Mouse (Mus musculus): Measurements from ENCODE around the gene Prkcb. TPM values are rescaled to one million over a fixed set of nuclear protein-coding genes. Genes with fewer than 3 reads are reported as not detected.
A peak's percentile ranks its signal among the peaks of the same experiment; 100 is the strongest.

Gene Prkcb
- polyA plus RNA-seq, 1 experiment from 2014 or later: 3.7 TPM

- Histone ChIP-seq H3K27me3 (ENCODE audit: low read depth, poor library complexity, severe bottlenecking) (no peaks in the 10 kb centered on the region), H3K4me1 (no peaks in the 10 kb centered on the region), H3K9me3 (replicated peaks) (no peaks in the 10 kb centered on the region), H3K4me3 (no peak overlapping the region), H3K36me3 (no peaks in the 10 kb centered on the region), H3K27ac (no peak overlapping the region)
- DNase-seq (ENCODE audit: low spot score): no peak
- WGBS: 87% methylated on average over 10 of the region's 10 CpGs
Measured at GRCm38 (mm10) chr7:122649306-122649705, 360.8 kb downstream of the Prkcb start.

DNA sequence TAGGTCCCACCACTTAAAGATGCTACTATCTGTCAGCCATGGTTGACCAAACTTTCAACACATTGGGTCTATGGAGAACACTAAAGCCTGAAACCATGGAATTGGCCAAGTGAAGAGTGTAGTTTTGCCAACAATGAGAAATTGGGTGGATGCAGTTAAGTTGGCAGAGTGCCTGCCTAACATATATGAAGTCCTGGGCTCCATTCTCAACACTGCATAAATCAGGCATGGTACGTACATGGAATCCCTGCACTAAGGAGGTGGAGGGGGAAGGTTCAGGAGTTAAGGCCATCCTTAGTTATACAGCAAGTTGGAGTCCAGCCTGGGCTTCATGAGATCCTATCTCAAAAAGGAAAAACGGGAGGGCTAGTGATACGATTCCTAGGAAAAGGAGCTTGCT lies 364.0 kb downstream of the Prkcb start:
- H3K27me3 ChIP-seq (ENCODE audit: low read depth, poor library complexity, severe bottlenecking): no peaks in the 10 kb centered on the region
- 83% methylated on average over 3 of the region's 3 CpGs for WGBS

GRCm38 (mm10) chr7:122656671-122657070 lies 368.1 kb downstream of the Prkcb start:
- no peaks in the 10 kb centered on the region for H3K9me3 ChIP-seq (replicated peaks)
- 91% methylated on average over 3 of the region's 3 CpGs for WGBS
- H3K27me3 ChIP-seq (ENCODE audit: low read depth, poor library complexity, severe bottlenecking): no peaks in the 10 kb centered on the region
- H3K36me3 ChIP-seq: no peaks in the 10 kb centered on the region
- no peak overlapping the region for H3K27ac ChIP-seq
- H3K4me3 ChIP-seq: no peak overlapping the region
- no peaks in the 10 kb centered on the region for H3K4me1 ChIP-seq
- no peak for DNase-seq (ENCODE audit: low spot score)

More for the DNA sequence above, 364.0 kb downstream of the Prkcb start:
- H3K9me3 ChIP-seq (replicated peaks): no peaks in the 10 kb centered on the region
- H3K27ac ChIP-seq: no peak overlapping the region
- H3K36me3 ChIP-seq: no peaks in the 10 kb centered on the region
- H3K4me3 ChIP-seq: no peak overlapping the region
- no peaks in the 10 kb centered on the region for H3K4me1 ChIP-seq
- no peak for DNase-seq (ENCODE audit: low spot score)

- whole genome bisulfite sequencing: 95% methylated on average over 5 of the region's 5 CpGs
- no peaks in the 10 kb centered on the region for H3K27me3 ChIP-seq (ENCODE audit: low read depth, poor library complexity, severe bottlenecking)
- no peak overlapping the region for H3K27ac ChIP-seq
- DNase-seq (ENCODE audit: low spot score): no peak
- no peaks in the 10 kb centered on the region for H3K4me1 ChIP-seq
- no peaks in the 10 kb centered on the region for H3K9me3 ChIP-seq (replicated peaks)
- H3K4me3 ChIP-seq: no peak overlapping the region
- H3K36me3 ChIP-seq: no peaks in the 10 kb centered on the region
Measured at GRCm38 (mm10) chr7:122657423-122658126, 369.0 kb downstream of the Prkcb start.

DNA sequence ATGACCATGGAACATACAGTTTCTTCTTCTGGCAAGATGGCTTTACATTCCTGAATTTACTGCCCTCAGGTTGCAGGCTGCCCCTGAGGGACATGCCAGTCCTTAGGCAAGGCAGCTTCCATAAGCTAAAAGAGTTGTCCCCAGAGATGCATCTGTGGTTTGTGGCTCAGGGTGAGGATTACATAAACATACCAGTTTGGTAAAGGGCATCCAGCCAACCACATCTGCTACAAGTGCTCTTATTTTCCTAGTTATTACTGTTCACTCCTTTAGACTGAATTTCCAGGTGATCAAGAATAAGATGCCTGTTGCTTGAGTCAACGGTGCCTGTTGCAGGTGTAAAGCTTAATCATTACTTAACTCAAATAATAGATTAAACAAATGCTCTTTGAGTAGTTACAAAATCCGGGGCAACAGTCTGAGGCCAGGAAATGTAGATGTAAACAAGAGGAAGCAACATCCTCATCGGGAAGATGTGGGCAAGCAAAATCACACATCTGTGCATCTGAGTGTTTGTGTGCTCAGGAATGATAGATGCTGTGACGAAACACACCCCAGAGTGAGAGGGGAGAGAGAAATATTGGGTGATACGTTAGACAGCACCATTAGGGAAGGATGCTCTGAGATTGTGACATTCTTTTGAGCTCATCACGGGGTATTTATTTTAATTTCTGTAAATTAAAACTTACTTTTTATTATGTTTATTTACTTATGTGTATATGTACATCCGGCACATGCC lies 376.9 kb downstream of the Prkcb start:
- Histone ChIP-seq H3K9me3 (replicated peaks) (no peaks in the 10 kb centered on the region), H3K36me3 (no peaks in the 10 kb centered on the region), H3K4me1 (no peaks in the 10 kb centered on the region), H3K27ac (no peak overlapping the region), H3K27me3 (ENCODE audit: low read depth, poor library complexity, severe bottlenecking) (no peaks in the 10 kb centered on the region), H3K4me3 (no peak overlapping the region)
- no peak for DNase-seq (ENCODE audit: low spot score)
- WGBS: 85% methylated on average over 7 of the region's 7 CpGs

GRCm38 (mm10) chr7:122667903-122668302 lies 379.4 kb downstream of the Prkcb start:
- peak; percentile 36 for DNase-seq (ENCODE audit: low spot score)
- WGBS: 22% methylated on average over 5 of the region's 5 CpGs

DNA sequence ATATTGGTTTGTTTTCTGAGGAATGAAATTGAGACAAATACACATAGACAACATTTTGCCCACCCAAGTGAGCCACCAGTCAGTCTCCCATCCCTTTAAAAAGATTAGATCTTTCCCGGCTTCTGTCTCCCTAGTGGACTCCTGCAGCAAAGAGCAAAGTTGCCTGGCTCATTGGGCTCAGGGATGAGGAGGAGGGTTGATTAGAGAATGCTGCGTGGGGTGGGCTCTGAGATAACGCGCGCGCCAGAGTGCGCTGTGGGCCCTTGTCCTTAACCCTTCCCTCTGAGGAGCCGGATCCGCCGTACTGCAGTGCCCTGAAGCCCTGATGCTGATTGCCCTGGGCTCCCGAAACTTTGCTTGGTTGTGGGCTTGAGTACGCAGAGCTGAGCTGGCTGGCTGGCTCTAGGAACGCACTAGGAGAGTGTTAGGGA lies 381.9 kb downstream of the Prkcb start, which contains the start of gene Cacng3:
TSS of gene Cacng3 (plus strand) at position 51 of the 431 bp plus-strand sequence.
- peaks cover 15% of the 10 kb centered on the region for H3K27me3 ChIP-seq (ENCODE audit: low read depth, poor library complexity, severe bottlenecking)
- DNase-seq (ENCODE audit: low spot score): no peak
- no peak within 1 kb of the TSS for H3K27ac ChIP-seq
- no peaks in the 10 kb centered on the region for H3K9me3 ChIP-seq (replicated peaks)
- H3K4me3 ChIP-seq: no peak within 1 kb of the TSS
- no peaks in the 10 kb centered on the region for H3K4me1 ChIP-seq
- no peaks in the 10 kb centered on the region for H3K36me3 ChIP-seq
- 20% methylated on average over 13 of the region's 13 CpGs for WGBS

More at GRCm38 (mm10) chr7:122667903-122668302, 379.4 kb downstream of the Prkcb start:
- Histone ChIP-seq H3K4me3 (no peak overlapping the region), H3K9me3 (replicated peaks) (no peaks in the 10 kb centered on the region), H3K27me3 (ENCODE audit: low read depth, poor library complexity, severe bottlenecking) (peaks cover 15% of the 10 kb centered on the region), H3K4me1 (no peaks in the 10 kb centered on the region), H3K27ac (no peak overlapping the region), H3K36me3 (no peaks in the 10 kb centered on the region)

- Histone ChIP-seq H3K36me3 (no peaks in the 10 kb centered on the region), H3K9me3 (replicated peaks) (no peaks in the 10 kb centered on the region), H3K4me1 (no peaks in the 10 kb centered on the region), H3K27me3 (ENCODE audit: low read depth, poor library complexity, severe bottlenecking) (peaks cover 15% of the 10 kb centered on the region), H3K27ac (no peak overlapping the region), H3K4me3 (no peak overlapping the region)
- WGBS: 11% methylated on average over 45 of the region's 45 CpGs
- DNase-seq (ENCODE audit: low spot score): peak; percentile 99
Measured at GRCm38 (mm10) chr7:122670873-122671641, 382.5 kb downstream of the Prkcb start.

- Histone ChIP-seq H3K9me3 (replicated peaks) (no peaks in the 10 kb centered on the region), H3K27me3 (ENCODE audit: low read depth, poor library complexity, severe bottlenecking) (peaks cover 15% of the 10 kb centered on the region), H3K4me3 (no peak overlapping the region), H3K4me1 (no peaks in the 10 kb centered on the region), H3K36me3 (no peaks in the 10 kb centered on the region), H3K27ac (no peak overlapping the region)
- DNase-seq (ENCODE audit: low spot score): no peak
- 66% methylated on average over 5 of the region's 5 CpGs for WGBS
Measured at GRCm38 (mm10) chr7:122672981-122673380, 384.4 kb downstream of the Prkcb start.

- peaks cover 15% of the 10 kb centered on the region for H3K27me3 ChIP-seq (ENCODE audit: low read depth, poor library complexity, severe bottlenecking)
- H3K4me3 ChIP-seq: no peak overlapping the region
- 91% methylated on average over 7 of the region's 7 CpGs for WGBS
- H3K36me3 ChIP-seq: no peaks in the 10 kb centered on the region
- no peaks in the 10 kb centered on the region for H3K4me1 ChIP-seq
- no peak overlapping the region for H3K27ac ChIP-seq
- no peak for DNase-seq (ENCODE audit: low spot score)
- no peaks in the 10 kb centered on the region for H3K9me3 ChIP-seq (replicated peaks)
Measured at GRCm38 (mm10) chr7:122675207-122675606, 386.7 kb downstream of the Prkcb start.

Measured in limb, embryonic 10.5 days (tissue).